Mouse (Mus musculus): ENCODE data around the gene Tmtc1. TPM values are rescaled to one million over a fixed set of nuclear protein-coding genes. Genes with fewer than 3 reads are reported as not detected.

Tmtc1 gene
- polyA plus RNA-seq, 1 experiment from 2014 or later = 2.4 TPM

- Histone ChIP-seq H3K4me1 (peaks cover 7% of the 10 kb centered on the region), H3K4me2 (replicated peaks) (no peak overlapping the region), H3K9me3 (no peaks in the 10 kb centered on the region), H3K27me3 (no peaks in the 10 kb centered on the region), H3K9ac (replicated peaks) (no peak overlapping the region), H3K36me3 (no peaks in the 10 kb centered on the region), H3K4me3 (no peak overlapping the region), H3K27ac (replicated peaks) (no peak overlapping the region)
- no peak for ATAC-seq (ENCODE audit: low FRiP score, low read depth)
- WGBS = 70% methylated on average over 3 of the region's 3 CpGs
Measured at GRCm38 (mm10) chr6:148362475-148362874, 81.7 kb downstream of the Tmtc1 start.

GRCm38 (mm10) chr6:148359348-148359905 lies 84.8 kb downstream of the Tmtc1 start:
- no peaks in the 10 kb centered on the region for H3K27me3 ChIP-seq
- no peak overlapping the region for H3K27ac ChIP-seq (replicated peaks)
- H3K9ac ChIP-seq (replicated peaks) = no peak overlapping the region
- 0 out of 2 replicates have a peak, but pooled peaks cover 3% of the 10 kb centered on the region for H3K9me3 ChIP-seq
- H3K4me3 ChIP-seq = no peak overlapping the region
- H3K4me2 ChIP-seq (replicated peaks) = no peak overlapping the region
- peaks cover 14% of the 10 kb centered on the region for H3K4me1 ChIP-seq
- WGBS = 82% methylated on average over 7 of the region's 7 CpGs
- peaks cover 8% of the 10 kb centered on the region for H3K36me3 ChIP-seq
- ATAC-seq (ENCODE audit: low FRiP score, low read depth) = no peak

GRCm38 (mm10) chr6:148358580-148359246 lies 85.5 kb downstream of the Tmtc1 start:
- peak; percentile 42; the same call in 1 of the 2 replicates for ATAC-seq (ENCODE audit: low FRiP score, low read depth)
- Histone ChIP-seq H3K27me3 (no peaks in the 10 kb centered on the region), H3K36me3 (peaks cover 8% of the 10 kb centered on the region), H3K27ac (replicated peaks) (peak overlapping the region; percentile 49), H3K4me1 (peaks cover 15% of the 10 kb centered on the region), H3K4me3 (peak overlapping the region; percentile 3; the same call in 1 of the 2 replicates), H3K9ac (replicated peaks) (no peak overlapping the region), H3K9me3 (0 out of 2 replicates have a peak, but pooled peaks cover 3% of the 10 kb centered on the region), H3K4me2 (replicated peaks) (peak overlapping the region; percentile 26; the same call in 1 of the 2 replicates)
- WGBS = 30% methylated on average over 8 of the region's 12 CpGs

GRCm38 (mm10) chr6:148356141-148356540 lies 88.0 kb downstream of the Tmtc1 start:
- Histone ChIP-seq H3K4me1 (peaks cover 15% of the 10 kb centered on the region), H3K27ac (replicated peaks) (no peak overlapping the region), H3K9ac (replicated peaks) (no peak overlapping the region), H3K36me3 (peaks cover 8% of the 10 kb centered on the region), H3K4me2 (replicated peaks) (no peak overlapping the region), H3K4me3 (no peak overlapping the region), H3K9me3 (0 out of 2 replicates have a peak, but pooled peaks cover 3% of the 10 kb centered on the region), H3K27me3 (no peaks in the 10 kb centered on the region)
- no peak for ATAC-seq (ENCODE audit: low FRiP score, low read depth)

GRCm38 (mm10) chr6:148354509-148355474 lies 89.4 kb downstream of the Tmtc1 start:
- peak overlapping the region; percentile 47 for H3K4me3 ChIP-seq
- H3K27me3 ChIP-seq = no peaks in the 10 kb centered on the region
- ATAC-seq (ENCODE audit: low FRiP score, low read depth) = peak; percentile 84
- H3K27ac ChIP-seq (replicated peaks) = no peak overlapping the region
- peak overlapping the region; percentile 43 for H3K9ac ChIP-seq (replicated peaks)
- 32% methylated on average over 85 of the region's 85 CpGs for WGBS
- peaks cover 15% of the 10 kb centered on the region for H3K4me1 ChIP-seq
- 0 out of 2 replicates have a peak, but pooled peaks cover 3% of the 10 kb centered on the region for H3K9me3 ChIP-seq
- peaks cover 8% of the 10 kb centered on the region for H3K36me3 ChIP-seq
- peak overlapping the region; percentile 52 for H3K4me2 ChIP-seq (replicated peaks)

GRCm38 (mm10) chr6:148354151-148354508 lies 90.1 kb downstream of the Tmtc1 start:
- Histone ChIP-seq H3K27me3 (no peaks in the 10 kb centered on the region), H3K9ac (replicated peaks) (no peak overlapping the region), H3K4me2 (replicated peaks) (peak overlapping the region; percentile 52; the same call in 1 of the 2 replicates), H3K9me3 (0 out of 2 replicates have a peak, but pooled peaks cover 3% of the 10 kb centered on the region), H3K36me3 (peaks cover 8% of the 10 kb centered on the region), H3K4me3 (peak overlapping the region; percentile 47), H3K27ac (replicated peaks) (no peak overlapping the region), H3K4me1 (peaks cover 15% of the 10 kb centered on the region)
- WGBS = 85% methylated on average over 16 of the region's 16 CpGs
- no peak; the same call in 1 of the 2 replicates for ATAC-seq (ENCODE audit: low FRiP score, low read depth)

- 89% methylated on average over 3 of the region's 3 CpGs for WGBS
- no peak for ATAC-seq (ENCODE audit: low FRiP score, low read depth)
- H3K36me3 ChIP-seq = no peaks in the 10 kb centered on the region
- no peak overlapping the region for H3K4me3 ChIP-seq
- H3K4me1 ChIP-seq = no peaks in the 10 kb centered on the region
- H3K27ac ChIP-seq (replicated peaks) = no peak overlapping the region
- no peaks in the 10 kb centered on the region for H3K27me3 ChIP-seq
- H3K4me2 ChIP-seq (replicated peaks) = no peak overlapping the region
- H3K9ac ChIP-seq (replicated peaks) = no peak overlapping the region
- no peaks in the 10 kb centered on the region for H3K9me3 ChIP-seq
Measured at GRCm38 (mm10) chr6:148345001-148345400, 99.2 kb downstream of the Tmtc1 start.

GRCm38 (mm10) chr6:148342191-148342590 lies 102.0 kb downstream of the Tmtc1 start:
- no peak for ATAC-seq (ENCODE audit: low FRiP score, low read depth)
- 92% methylated on average over 2 of the region's 2 CpGs for WGBS

GRCm38 (mm10) chr6:148341765-148342164 lies 102.4 kb downstream of the Tmtc1 start:
- 89% methylated on average over 2 of the region's 2 CpGs for WGBS
- no peaks in the 10 kb centered on the region for H3K27me3 ChIP-seq
- peaks cover 10% of the 10 kb centered on the region for H3K4me1 ChIP-seq
- H3K27ac ChIP-seq (replicated peaks) = no peak overlapping the region
- no peaks in the 10 kb centered on the region for H3K36me3 ChIP-seq
- H3K4me3 ChIP-seq = no peak overlapping the region
- ATAC-seq (ENCODE audit: low FRiP score, low read depth) = no peak
- H3K9me3 ChIP-seq = no peaks in the 10 kb centered on the region
- no peak overlapping the region for H3K9ac ChIP-seq (replicated peaks)
- H3K4me2 ChIP-seq (replicated peaks) = no peak overlapping the region

More at GRCm38 (mm10) chr6:148342191-148342590, 102.0 kb downstream of the Tmtc1 start:
- no peaks in the 10 kb centered on the region for H3K27me3 ChIP-seq
- H3K9me3 ChIP-seq = no peaks in the 10 kb centered on the region
- H3K27ac ChIP-seq (replicated peaks) = no peak overlapping the region
- H3K9ac ChIP-seq (replicated peaks) = no peak overlapping the region
- H3K4me2 ChIP-seq (replicated peaks) = no peak overlapping the region
- H3K4me1 ChIP-seq = peaks cover 10% of the 10 kb centered on the region
- H3K36me3 ChIP-seq = no peaks in the 10 kb centered on the region
- H3K4me3 ChIP-seq = no peak overlapping the region

GRCm38 (mm10) chr6:148338326-148338957 lies 105.7 kb downstream of the Tmtc1 start:
- Histone ChIP-seq H3K4me2 (replicated peaks) (no peak overlapping the region), H3K9me3 (no peaks in the 10 kb centered on the region), H3K27me3 (no peaks in the 10 kb centered on the region), H3K27ac (replicated peaks) (0 out of 2 replicates have a peak overlapping the region, but pooled peaks have one; percentile 15), H3K4me3 (no peak overlapping the region), H3K4me1 (peaks cover 10% of the 10 kb centered on the region), H3K36me3 (no peaks in the 10 kb centered on the region), H3K9ac (replicated peaks) (no peak overlapping the region)
- ATAC-seq (ENCODE audit: low FRiP score, low read depth) = peak; percentile 92
- WGBS = 17% methylated on average over 3 of the region's 3 CpGs

- H3K27ac ChIP-seq (replicated peaks) = no peak overlapping the region
- peaks cover 10% of the 10 kb centered on the region for H3K4me1 ChIP-seq
Measured at GRCm38 (mm10) chr6:148336290-148336955, 107.8 kb downstream of the Tmtc1 start.

More at GRCm38 (mm10) chr6:148336290-148336955, 107.8 kb downstream of the Tmtc1 start:
- Histone ChIP-seq H3K9ac (replicated peaks) (no peak overlapping the region), H3K27me3 (no peaks in the 10 kb centered on the region), H3K4me3 (no peak overlapping the region), H3K4me2 (replicated peaks) (no peak overlapping the region), H3K9me3 (no peaks in the 10 kb centered on the region), H3K36me3 (no peaks in the 10 kb centered on the region)
- ATAC-seq (ENCODE audit: low FRiP score, low read depth) = no peak

Measured in midbrain, embryonic 12.5 days (tissue).